Mouse (Mus musculus): ENCODE measurements around the gene Npas4. TPM values are rescaled to one million over a fixed set of nuclear protein-coding genes. Genes with fewer than 3 reads are reported as not detected.

The Npas4 gene
- polyA plus RNA-seq, 1 experiment: 0.59 TPM

- WGBS: 65% methylated on average over 6 of the region's 6 CpGs
- no peak for DNase-seq
- Histone ChIP-seq H3K4me3 (ENCODE audit: control insufficient read depth, insufficient read depth, low read length) (no peak overlapping the region), H3K4me1 (replicated peaks; ENCODE audit: control insufficient read depth, insufficient read depth, low read length) (peaks cover 9% of the 10 kb centered on the region), H3K27ac (ENCODE audit: control insufficient read depth, insufficient read depth, low read length) (no peak overlapping the region), H3K36me3 (ENCODE audit: control insufficient read depth, insufficient read depth, low read length) (no peaks in the 10 kb centered on the region), H3K27me3 (ENCODE audit: control insufficient read depth, insufficient read depth, low read length) (no peaks in the 10 kb centered on the region)
- TF ChIP-seq POLR2A (IDR thresholded peaks at IDR 0.05; ENCODE audit: control insufficient read depth, extremely low read depth, insufficient read depth, low read length, poor library complexity) (no peak), CTCF (IDR thresholded peaks at IDR 0.05; ENCODE audit: borderline replicate concordance, control insufficient read depth, extremely low read depth, insufficient read depth, low read length, poor library complexity) (no peak)
These were observed 9.5 kb upstream of the Npas4 start for GRCm38 (mm10) chr19:4999445-5000140.

GRCm38 (mm10) chr19:4994043-4994442, 3.9 kb upstream of the Npas4 start:
- DNase-seq: no peak
- TF ChIP-seq POLR2A (IDR thresholded peaks at IDR 0.05; ENCODE audit: control insufficient read depth, extremely low read depth, insufficient read depth, low read length, poor library complexity): no peak
- TF ChIP-seq CTCF (IDR thresholded peaks at IDR 0.05; ENCODE audit: borderline replicate concordance, control insufficient read depth, extremely low read depth, insufficient read depth, low read length, poor library complexity): no peak
- H3K4me3 ChIP-seq (ENCODE audit: control insufficient read depth, insufficient read depth, low read length): no peak overlapping the region
- H3K36me3 ChIP-seq (ENCODE audit: control insufficient read depth, insufficient read depth, low read length): no peaks in the 10 kb centered on the region
- H3K27ac ChIP-seq (ENCODE audit: control insufficient read depth, insufficient read depth, low read length): no peak overlapping the region
- 25% methylated on average over 5 of the region's 5 CpGs for WGBS
- no peaks in the 10 kb centered on the region; the same call in 1 of the 2 replicates for H3K27me3 ChIP-seq (ENCODE audit: control insufficient read depth, insufficient read depth, low read length)
- H3K4me1 ChIP-seq (replicated peaks; ENCODE audit: control insufficient read depth, insufficient read depth, low read length): no peaks in the 10 kb centered on the region; the same call in 1 of the 2 replicates

- TF ChIP-seq CTCF (IDR thresholded peaks at IDR 0.05; ENCODE audit: borderline replicate concordance, control insufficient read depth, extremely low read depth, insufficient read depth, low read length, poor library complexity) (no peak), POLR2A (IDR thresholded peaks at IDR 0.05; ENCODE audit: control insufficient read depth, extremely low read depth, insufficient read depth, low read length, poor library complexity) (no peak)
- H3K27ac ChIP-seq (ENCODE audit: control insufficient read depth, insufficient read depth, low read length): no peak overlapping the region
- no peaks in the 10 kb centered on the region; the same call in 1 of the 2 replicates for H3K4me1 ChIP-seq (replicated peaks; ENCODE audit: control insufficient read depth, insufficient read depth, low read length)
- no peaks in the 10 kb centered on the region; the same call in 1 of the 2 replicates for H3K27me3 ChIP-seq (ENCODE audit: control insufficient read depth, insufficient read depth, low read length)
- WGBS: under 1% methylated on average over 9 of the region's 9 CpGs
- no peak for DNase-seq
- no peak overlapping the region for H3K4me3 ChIP-seq (ENCODE audit: control insufficient read depth, insufficient read depth, low read length)
- no peaks in the 10 kb centered on the region for H3K36me3 ChIP-seq (ENCODE audit: control insufficient read depth, insufficient read depth, low read length)
These were observed 2.8 kb upstream of the Npas4 start for GRCm38 (mm10) chr19:4992904-4993303.

GRCm38 (mm10) chr19:4992371-4992770, 2.3 kb upstream of the Npas4 start:
- DNase-seq: no peak
- H3K4me1 ChIP-seq (replicated peaks; ENCODE audit: control insufficient read depth, insufficient read depth, low read length): no peaks in the 10 kb centered on the region; the same call in 1 of the 2 replicates
- no peak overlapping the region for H3K4me3 ChIP-seq (ENCODE audit: control insufficient read depth, insufficient read depth, low read length)
- 13% methylated on average over 8 of the region's 8 CpGs for WGBS
- no peaks in the 10 kb centered on the region; the same call in 1 of the 2 replicates for H3K27me3 ChIP-seq (ENCODE audit: control insufficient read depth, insufficient read depth, low read length)
- no peak overlapping the region for H3K27ac ChIP-seq (ENCODE audit: control insufficient read depth, insufficient read depth, low read length)
- TF ChIP-seq CTCF (IDR thresholded peaks at IDR 0.05; ENCODE audit: borderline replicate concordance, control insufficient read depth, extremely low read depth, insufficient read depth, low read length, poor library complexity) (no peak), POLR2A (IDR thresholded peaks at IDR 0.05; ENCODE audit: control insufficient read depth, extremely low read depth, insufficient read depth, low read length, poor library complexity) (no peak)
- no peaks in the 10 kb centered on the region for H3K36me3 ChIP-seq (ENCODE audit: control insufficient read depth, insufficient read depth, low read length)

GRCm38 (mm10) chr19:4990716-4991115, 600 bp upstream of the Npas4 start:
- no peaks in the 10 kb centered on the region; the same call in 1 of the 2 replicates for H3K27me3 ChIP-seq (ENCODE audit: control insufficient read depth, insufficient read depth, low read length)
- H3K4me3 ChIP-seq (ENCODE audit: control insufficient read depth, insufficient read depth, low read length): no peak overlapping the region
- 5% methylated on average over 22 of the region's 22 CpGs for WGBS

GRCm38 (mm10) chr19:4989434-4990255, 471 bp downstream of the Npas4 start:
- no peaks in the 10 kb centered on the region; the same call in 1 of the 2 replicates for H3K27me3 ChIP-seq (ENCODE audit: control insufficient read depth, insufficient read depth, low read length)
- 28% methylated on average over 47 of the region's 47 CpGs for WGBS
- no peak overlapping the region for H3K4me3 ChIP-seq (ENCODE audit: control insufficient read depth, insufficient read depth, low read length)
- TF ChIP-seq CTCF (IDR thresholded peaks at IDR 0.05; ENCODE audit: borderline replicate concordance, control insufficient read depth, extremely low read depth, insufficient read depth, low read length, poor library complexity): no peak
- TF ChIP-seq POLR2A (IDR thresholded peaks at IDR 0.05; ENCODE audit: control insufficient read depth, extremely low read depth, insufficient read depth, low read length, poor library complexity): no peak
- no peaks in the 10 kb centered on the region; the same call in 1 of the 2 replicates for H3K4me1 ChIP-seq (replicated peaks; ENCODE audit: control insufficient read depth, insufficient read depth, low read length)
- DNase-seq: no peak
- H3K27ac ChIP-seq (ENCODE audit: control insufficient read depth, insufficient read depth, low read length): no peak overlapping the region
- H3K36me3 ChIP-seq (ENCODE audit: control insufficient read depth, insufficient read depth, low read length): no peaks in the 10 kb centered on the region

More at GRCm38 (mm10) chr19:4990716-4991115, 600 bp upstream of the Npas4 start:
- TF ChIP-seq CTCF (IDR thresholded peaks at IDR 0.05; ENCODE audit: borderline replicate concordance, control insufficient read depth, extremely low read depth, insufficient read depth, low read length, poor library complexity) (no peak), POLR2A (IDR thresholded peaks at IDR 0.05; ENCODE audit: control insufficient read depth, extremely low read depth, insufficient read depth, low read length, poor library complexity) (no peak)
- Histone ChIP-seq H3K27ac (ENCODE audit: control insufficient read depth, insufficient read depth, low read length) (no peak overlapping the region), H3K4me1 (replicated peaks; ENCODE audit: control insufficient read depth, insufficient read depth, low read length) (no peaks in the 10 kb centered on the region; the same call in 1 of the 2 replicates), H3K36me3 (ENCODE audit: control insufficient read depth, insufficient read depth, low read length) (no peaks in the 10 kb centered on the region)
- no peak for DNase-seq

Measured in thymus, adult 2 months (tissue).